Mouse (Mus musculus) hindbrain, embryonic 16.5 days (tissue): ENCODE results near the gene Wdfy3. TPM values are rescaled to one million over a fixed set of nuclear protein-coding genes. Genes with fewer than 3 reads are reported as not detected.

Experiments used
- ATAC-seq: fragments of 200-750 bp; cut with Nextera tagmentation; 2 replicates; pipeline ENCODE4 v1.8.0; 2017; ENCODE audit warnings: moderate TSS enrichment, moderate library complexity
- H3K27ac ChIP-seq: fragments of 300-500 bp; sonication (generic); 2 replicates; pipeline ENCODE4 v1.5.1; 2014; ENCODE audit warnings: low read depth, mild to moderate bottlenecking, control low read depth, low read length, moderate library complexity
- H3K27me3 ChIP-seq: fragments of 300-500 bp; sonication (generic); replicated peaks from 2 replicates; pipeline ENCODE4 v1.6.1; 2014; ENCODE audit warnings: low read length; ENCODE audit not compliant: control insufficient read depth, insufficient read depth
- H3K36me3 ChIP-seq: fragments of 300-500 bp; sonication (generic); 2 replicates; pipeline ENCODE4 v1.6.1; 2014; ENCODE audit warnings: mild to moderate bottlenecking, low read length, moderate library complexity, mixed read lengths; ENCODE audit not compliant: control insufficient read depth, insufficient read depth
- H3K4me1 ChIP-seq: fragments of 300-500 bp; sonication (generic); 2 replicates; pipeline ENCODE4 v1.6.1; 2014; ENCODE audit warnings: low read depth, low read length; ENCODE audit not compliant: control insufficient read depth, insufficient read depth
- H3K4me2 ChIP-seq: fragments of 300-500 bp; sonication (generic); 2 replicates; pipeline ENCODE4 v1.6.1; 2014; ENCODE audit warnings: mild to moderate bottlenecking, low read length, control low read depth, moderate library complexity
- H3K4me3 ChIP-seq: fragments of 300-500 bp; sonication (generic); 2 replicates; pipeline ENCODE4 v1.5.1; 2014; ENCODE audit warnings: mild to moderate bottlenecking, low read length, control low read depth, moderate library complexity
- H3K9ac ChIP-seq: fragments of 300-500 bp; sonication (generic); 2 replicates; pipeline ENCODE4 v1.6.1; 2014; ENCODE audit warnings: low read depth, mild to moderate bottlenecking, control low read depth, low read length, moderate library complexity
- H3K9me3 ChIP-seq: fragments of 300-500 bp; sonication (generic); 2 replicates; pipeline ENCODE4 v1.6.1; 2014; ENCODE audit warnings: mild to moderate bottlenecking, low read length, moderate library complexity; ENCODE audit not compliant: control insufficient read depth
- WGBS: fragments of 180-500 bp; shearing (Covaris S2); extraction: QIAGEN DNeasy Blood & Tissue Kit; methylation state at CpG from one replicate; pipeline ENCODE4 v1.1.7; 2014; 5-methylcytosine and 5-hydroxymethylcytosine counted together
- polyA plus RNA-seq: library from polyadenylated mRNA; unstranded; fragments of >200 nt; fragmentation: Nextera tagmentation; extraction: Ambion mirVana; gene quantifications from 2 replicates; pipeline ENCODE4 v1.2.1, GENCODE M21; 2015

Gene Wdfy3
- polyA plus RNA-seq, 1 experiment from 2014 or later, result 22.5 TPM

DNA sequence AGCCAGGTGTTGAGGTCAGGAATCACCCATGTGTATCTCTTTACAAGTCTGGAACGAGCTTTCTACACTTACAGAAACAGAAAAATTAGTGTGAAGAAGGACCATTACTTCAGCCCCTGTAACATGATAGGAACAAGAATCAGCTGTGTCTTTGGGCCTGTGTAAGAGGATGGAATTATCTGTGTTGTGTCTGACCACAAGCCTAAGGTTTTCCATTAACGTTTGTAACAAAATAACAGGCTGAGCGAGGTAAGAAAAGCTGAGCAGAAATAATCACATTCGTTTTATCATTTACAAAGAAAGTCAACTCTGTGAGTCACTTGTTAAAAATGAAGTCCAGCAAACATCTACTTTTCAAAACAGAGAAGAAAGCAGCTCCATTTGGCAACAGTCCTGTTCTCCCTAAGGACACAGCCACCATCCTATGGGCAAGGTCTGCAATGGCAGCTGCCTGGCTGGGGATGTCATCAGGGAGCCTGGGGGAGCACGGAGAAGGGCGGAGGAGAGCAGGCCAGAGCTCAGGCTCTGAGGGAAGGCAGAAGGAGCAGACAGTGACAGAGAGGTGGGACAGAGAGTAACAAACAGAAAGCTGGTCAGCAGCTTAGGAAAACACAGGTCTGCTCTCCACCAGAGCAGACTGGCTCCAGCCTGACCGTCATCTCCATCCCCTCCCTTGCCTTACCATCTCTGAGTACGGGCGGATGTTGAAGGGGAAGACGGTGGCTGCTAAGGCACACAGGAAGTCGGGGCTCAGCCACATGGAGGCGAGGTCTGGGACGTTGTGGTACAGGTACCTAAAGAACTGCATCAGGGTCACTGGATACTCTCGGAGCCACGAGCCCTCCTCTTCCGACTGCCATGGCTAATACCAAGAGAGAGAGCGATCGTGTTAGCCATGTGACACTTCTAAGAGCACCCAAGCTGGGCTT, 173.7 kb downstream of the Wdfy3 start:
- 93% methylated on average over 18 of the region's 18 CpGs for WGBS

DNA sequence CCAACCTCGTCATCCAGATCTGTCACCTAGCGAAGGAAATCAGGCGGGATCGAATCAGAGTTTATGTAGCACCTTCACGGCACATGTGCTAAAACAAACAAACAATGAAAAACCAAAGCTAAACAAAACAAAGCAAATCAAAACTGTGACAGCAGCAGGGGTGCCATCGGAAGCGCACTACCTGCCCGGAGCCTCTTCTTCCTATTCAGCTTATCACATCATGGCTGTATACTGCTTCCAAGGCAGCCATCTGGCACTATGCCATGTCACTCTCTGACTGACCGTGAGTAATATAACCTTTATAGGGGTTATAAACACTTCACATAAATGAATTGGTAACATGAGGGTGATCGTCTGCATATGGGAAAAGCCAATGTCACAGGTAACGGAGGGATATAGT, 174.6 kb downstream of the Wdfy3 start:
- no peak overlapping the region for H3K9ac ChIP-seq
- no peak overlapping the region for H3K4me3 ChIP-seq
- H3K27me3 ChIP-seq, result no peaks in the 10 kb centered on the region
- WGBS, result 83% methylated on average over 11 of the region's 11 CpGs
- no peaks in the 10 kb centered on the region for H3K4me1 ChIP-seq
- ATAC-seq, result no peak
- H3K9me3 ChIP-seq, result no peaks in the 10 kb centered on the region
- peaks cover 43% of the 10 kb centered on the region for H3K36me3 ChIP-seq
- no peak overlapping the region for H3K4me2 ChIP-seq
- no peak overlapping the region for H3K27ac ChIP-seq

More for the DNA sequence above, 173.7 kb downstream of the Wdfy3 start:
- Histone ChIP-seq H3K36me3 (peaks cover 38% of the 10 kb centered on the region), H3K9ac (no peak overlapping the region), H3K4me2 (no peak overlapping the region), H3K27me3 (no peaks in the 10 kb centered on the region), H3K27ac (no peak overlapping the region), H3K4me3 (no peak overlapping the region), H3K9me3 (no peaks in the 10 kb centered on the region), H3K4me1 (no peaks in the 10 kb centered on the region)
- ATAC-seq, result no peak

DNA sequence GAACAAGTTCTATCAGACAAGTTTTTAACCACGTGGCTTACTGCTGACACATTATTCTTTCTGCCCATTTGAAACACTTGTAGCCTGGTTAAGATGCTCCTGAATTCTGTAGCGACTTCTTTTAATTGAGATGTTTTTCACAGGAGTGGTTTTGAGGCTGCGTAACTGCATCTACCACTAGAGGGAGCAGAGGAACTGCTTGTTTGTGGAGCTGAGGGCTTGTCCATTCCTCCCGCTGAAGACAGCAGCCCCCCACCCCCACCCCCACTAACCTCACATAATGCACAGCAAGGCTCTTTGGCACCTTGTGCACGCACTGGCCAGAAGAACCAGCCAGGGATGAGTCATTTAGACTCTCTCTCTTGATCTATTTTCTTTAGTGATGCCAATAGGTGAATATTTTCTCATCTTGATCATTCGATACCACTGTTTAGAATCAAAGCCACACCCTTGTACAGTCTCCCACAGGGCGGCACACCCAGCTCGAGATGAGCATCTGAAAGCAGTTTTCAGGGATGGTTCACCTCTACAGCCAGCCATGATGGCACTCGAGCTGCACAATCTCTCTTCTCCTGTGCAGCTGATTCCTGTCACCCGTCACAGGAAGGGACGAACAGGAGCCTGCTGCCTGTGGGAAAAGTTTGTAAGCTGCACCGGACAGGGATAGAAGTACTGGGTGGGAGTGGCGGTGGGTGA, 175.8 kb downstream of the Wdfy3 start:
- Histone ChIP-seq H3K36me3 (peaks cover 43% of the 10 kb centered on the region), H3K9me3 (no peaks in the 10 kb centered on the region), H3K27ac (no peak overlapping the region), H3K9ac (no peak overlapping the region), H3K4me3 (no peak overlapping the region), H3K4me1 (no peaks in the 10 kb centered on the region), H3K4me2 (no peak overlapping the region), H3K27me3 (no peaks in the 10 kb centered on the region)
- WGBS, result 74% methylated on average over 13 of the region's 13 CpGs
- ATAC-seq, result no peak

DNA sequence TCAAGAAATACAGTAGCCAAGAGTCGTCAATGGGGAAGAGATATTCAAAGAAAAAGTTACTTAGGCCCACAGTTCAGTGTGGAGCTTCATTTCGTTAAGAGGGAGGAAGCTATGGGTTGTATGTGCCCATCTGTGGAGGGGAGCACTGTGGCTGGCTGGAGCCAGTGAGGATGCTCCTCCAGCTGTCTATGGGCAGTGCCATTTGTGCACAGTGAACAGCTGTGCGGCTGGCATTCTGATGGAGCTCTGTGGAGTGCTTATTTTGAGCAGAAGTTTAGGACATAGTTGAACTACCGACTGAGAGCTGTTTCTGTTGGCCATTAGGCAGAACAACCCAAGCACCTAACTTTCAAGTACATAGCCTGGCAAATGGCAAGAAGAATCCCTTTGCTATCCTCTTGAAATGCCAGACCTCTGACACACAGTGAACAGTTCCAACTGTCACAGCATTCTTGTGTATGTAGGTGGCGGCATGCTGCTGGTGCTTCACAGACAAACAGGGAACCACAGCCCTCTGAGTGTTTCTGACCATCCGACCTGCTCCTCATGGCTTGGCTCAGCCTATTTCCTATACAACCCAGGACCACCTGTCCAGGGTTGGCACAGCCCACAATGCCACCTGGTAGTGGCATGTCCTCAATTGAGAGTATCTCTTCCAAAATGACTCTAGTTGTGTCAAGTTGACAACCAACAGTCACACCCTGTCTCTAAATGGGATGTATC, 177.9 kb downstream of the Wdfy3 start:
- Histone ChIP-seq H3K9ac (no peak overlapping the region), H3K27ac (no peak overlapping the region), H3K4me2 (no peak overlapping the region), H3K27me3 (no peaks in the 10 kb centered on the region), H3K36me3 (peaks cover 52% of the 10 kb centered on the region), H3K4me1 (no peaks in the 10 kb centered on the region), H3K9me3 (no peaks in the 10 kb centered on the region), H3K4me3 (no peak overlapping the region)
- WGBS, result 88% methylated on average over 6 of the region's 6 CpGs
- no peak for ATAC-seq

DNA sequence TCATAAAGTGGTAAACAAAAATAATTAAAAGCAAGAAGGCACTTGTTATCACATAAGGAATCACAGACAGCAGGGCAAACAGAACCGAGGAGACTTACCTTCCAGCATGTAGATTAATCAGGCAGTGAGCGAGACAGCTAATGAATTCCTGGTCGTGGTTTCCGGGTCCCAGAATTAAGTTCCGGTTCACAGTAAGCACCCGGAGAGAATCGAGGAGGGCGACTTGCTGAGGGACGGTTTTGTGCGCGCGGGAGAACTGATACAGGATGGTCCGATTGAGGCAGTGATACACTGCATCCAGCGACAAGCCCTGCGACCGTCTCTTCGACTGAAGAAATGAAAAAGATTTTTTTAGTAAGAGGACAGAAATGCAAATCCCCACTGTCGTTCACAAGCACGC, 181.7 kb downstream of the Wdfy3 start:
- 94% methylated on average over 19 of the region's 19 CpGs for WGBS
- Histone ChIP-seq H3K4me1 (no peaks in the 10 kb centered on the region), H3K4me3 (no peak overlapping the region), H3K9ac (no peak overlapping the region), H3K27ac (no peak overlapping the region), H3K4me2 (no peak overlapping the region), H3K9me3 (no peaks in the 10 kb centered on the region), H3K36me3 (peaks cover 60% of the 10 kb centered on the region), H3K27me3 (no peaks in the 10 kb centered on the region)
- no peak for ATAC-seq

DNA sequence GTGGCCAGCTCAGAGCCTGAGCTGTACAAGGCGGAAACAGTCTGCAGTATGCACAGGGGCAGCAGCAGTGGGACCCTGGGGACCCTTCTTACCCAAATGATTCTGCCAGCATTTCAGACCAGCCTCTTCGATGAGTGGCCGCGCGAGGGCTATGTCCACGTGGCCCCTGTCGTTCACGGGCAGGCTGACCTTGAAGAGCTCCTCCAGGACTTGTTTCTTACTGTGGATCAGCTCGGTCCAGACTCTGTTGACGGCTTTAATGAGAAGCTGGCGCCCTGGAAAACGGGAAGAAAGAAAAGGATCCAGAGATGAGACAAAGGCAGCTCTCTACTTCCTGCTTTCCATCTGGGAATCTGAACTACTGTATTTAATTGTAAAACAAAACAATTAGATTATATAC, 184.7 kb downstream of the Wdfy3 start:
- Histone ChIP-seq H3K27ac (no peak overlapping the region), H3K4me3 (no peak overlapping the region), H3K4me2 (no peak overlapping the region), H3K9me3 (no peaks in the 10 kb centered on the region), H3K9ac (no peak overlapping the region), H3K27me3 (no peaks in the 10 kb centered on the region), H3K4me1 (no peaks in the 10 kb centered on the region), H3K36me3 (peaks cover 69% of the 10 kb centered on the region)
- no peak for ATAC-seq
- 87% methylated on average over 12 of the region's 12 CpGs for WGBS

DNA sequence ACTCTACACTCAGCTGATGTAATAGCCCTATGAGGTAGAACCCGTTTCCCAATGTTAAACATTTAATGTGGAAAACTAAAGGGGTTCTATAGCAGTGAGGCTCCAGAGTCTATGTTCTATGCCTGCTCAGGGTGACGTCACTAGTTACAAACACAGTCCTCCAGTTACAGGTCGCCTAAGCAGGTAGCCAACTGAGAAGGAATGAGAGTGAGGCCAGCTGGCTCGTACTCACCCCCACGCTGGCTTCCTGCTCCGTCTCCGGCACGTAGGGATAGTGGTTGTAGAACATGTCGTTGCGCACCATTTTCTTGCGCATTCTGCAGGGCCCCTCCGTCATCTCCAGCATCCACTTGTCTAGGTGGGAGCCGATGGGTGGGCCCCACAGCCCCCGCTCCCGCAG, 187.5 kb downstream of the Wdfy3 start:
- ATAC-seq, result no peak
- H3K27ac ChIP-seq, result no peak overlapping the region
- no peak overlapping the region for H3K9ac ChIP-seq
- H3K36me3 ChIP-seq, result peaks cover 54% of the 10 kb centered on the region
- H3K27me3 ChIP-seq, result no peaks in the 10 kb centered on the region
- 95% methylated on average over 15 of the region's 15 CpGs for WGBS
- H3K4me1 ChIP-seq, result no peaks in the 10 kb centered on the region
- no peak overlapping the region for H3K4me2 ChIP-seq
- H3K9me3 ChIP-seq, result no peaks in the 10 kb centered on the region
- no peak overlapping the region for H3K4me3 ChIP-seq

DNA sequence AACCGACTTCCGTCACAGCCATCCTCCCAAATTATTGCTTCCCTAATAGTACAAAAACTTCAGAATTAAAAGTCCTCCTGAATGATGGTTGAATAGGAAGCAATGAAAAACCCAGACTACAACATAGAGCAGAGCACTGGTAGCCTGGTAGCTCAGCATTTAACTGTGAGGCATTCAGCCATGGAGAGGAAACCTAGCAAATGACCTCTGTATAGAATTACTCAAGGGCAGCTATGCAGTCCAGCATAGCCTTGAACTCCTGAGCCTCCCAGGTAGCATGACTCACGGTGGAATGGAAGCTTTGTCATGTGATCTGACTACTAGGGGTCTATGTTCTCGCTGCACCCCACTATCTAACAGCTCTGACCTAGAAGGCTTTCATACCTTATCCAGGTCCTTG, 189.8 kb downstream of the Wdfy3 start:
- H3K9ac ChIP-seq, result no peak overlapping the region
- no peak overlapping the region for H3K27ac ChIP-seq
- H3K9me3 ChIP-seq, result no peaks in the 10 kb centered on the region
- no peak for ATAC-seq
- H3K4me3 ChIP-seq, result no peak overlapping the region
- no peak overlapping the region for H3K4me2 ChIP-seq
- peaks cover 51% of the 10 kb centered on the region for H3K36me3 ChIP-seq
- H3K4me1 ChIP-seq, result no peaks in the 10 kb centered on the region
- WGBS, result 95% methylated on average over 4 of the region's 4 CpGs
- no peaks in the 10 kb centered on the region for H3K27me3 ChIP-seq

DNA sequence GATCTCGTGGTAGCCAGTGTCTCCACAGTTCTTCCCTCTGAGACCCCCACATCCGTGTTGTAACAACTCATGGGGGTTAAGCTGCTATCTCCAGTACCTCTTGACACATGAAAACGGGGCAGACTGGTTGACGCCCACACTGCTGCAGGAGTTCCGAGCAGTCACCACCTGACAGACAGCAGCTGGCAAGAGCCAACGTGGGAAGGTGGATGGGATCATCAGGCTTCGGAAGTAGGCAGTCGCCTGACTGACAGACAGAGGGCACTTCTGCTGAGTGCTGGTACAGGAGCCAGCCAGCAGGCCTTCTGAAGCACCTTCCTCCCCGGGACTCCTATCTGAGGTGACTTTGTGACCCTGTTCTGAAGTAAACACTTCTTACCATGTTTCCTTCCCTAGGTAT, 191.3 kb downstream of the Wdfy3 start:
- 78% methylated on average over 9 of the region's 9 CpGs for WGBS
- H3K4me3 ChIP-seq, result no peak overlapping the region
- H3K27me3 ChIP-seq, result no peaks in the 10 kb centered on the region
- no peaks in the 10 kb centered on the region for H3K9me3 ChIP-seq
- no peaks in the 10 kb centered on the region for H3K4me1 ChIP-seq
- no peak overlapping the region for H3K27ac ChIP-seq
- H3K36me3 ChIP-seq, result peaks cover 40% of the 10 kb centered on the region
- no peak for ATAC-seq
- H3K4me2 ChIP-seq, result no peak overlapping the region
- no peak overlapping the region for H3K9ac ChIP-seq
